Mouse (Mus musculus) right cerebral cortex, postnatal 36 days (tissue): ENCODE measurements around the gene Herc4.

Experiments used
- DNase-seq, 2 experiments: peaks; one replicate each; pipeline ENCODE4 v3.0.0; 2022; ENCODE audit warnings: low spot score in 2 of 2, mixed read lengths in 1 of 2

Herc4 gene

DNA sequence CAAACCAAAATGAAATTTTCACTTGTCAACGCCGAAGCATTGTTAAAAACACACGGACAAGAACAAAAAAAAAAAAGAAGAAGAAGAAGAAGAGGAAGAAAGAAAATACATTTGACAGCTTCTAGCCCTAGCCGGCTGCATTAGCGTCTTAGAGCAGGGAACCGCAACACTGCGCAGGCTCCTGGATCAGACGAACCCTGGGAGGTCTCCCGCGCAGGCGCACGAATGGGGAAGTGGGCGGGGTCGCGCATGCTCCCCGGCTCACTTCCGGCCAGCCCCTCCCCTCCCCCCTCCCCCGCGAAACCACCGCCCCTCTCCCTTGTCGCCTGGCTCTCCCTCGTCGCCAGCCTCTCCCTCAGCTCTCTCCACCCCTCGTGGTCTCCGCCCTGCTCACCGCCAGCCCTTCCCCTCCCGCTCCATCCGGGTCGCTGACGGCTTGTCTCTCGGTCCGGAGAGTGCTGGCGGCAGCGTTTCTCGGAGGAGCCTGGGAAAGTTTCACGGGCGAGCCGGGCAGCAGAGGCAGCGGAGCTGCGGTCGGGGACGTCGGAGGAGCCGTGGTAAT, at the start of gene Herc4:
TSS of gene Herc4 (plus strand) at position 318 of the 562 bp plus-strand sequence.
- peak; percentile 92 to 93 for DNase-seq

DNA sequence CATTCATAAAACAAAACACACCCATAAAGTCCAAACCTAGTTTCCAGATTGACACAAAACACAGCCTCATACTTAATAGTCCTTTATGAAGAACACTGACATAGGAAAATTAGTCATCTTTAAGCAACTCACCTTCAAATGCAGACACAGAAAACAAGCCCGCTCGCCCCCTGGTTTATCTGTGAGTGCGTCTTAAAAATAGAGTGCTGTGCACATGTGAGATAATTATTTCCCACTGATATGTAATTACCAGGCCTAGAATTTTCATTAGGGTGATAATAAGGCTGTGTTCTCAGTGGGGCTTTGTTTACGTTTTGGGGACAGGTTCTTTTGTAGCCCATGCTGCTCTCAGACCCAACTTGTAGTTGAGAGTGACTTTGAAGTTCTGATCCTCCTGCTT, 44.6 kb upstream of the Herc4 start:
- no peak for DNase-seq

DNA sequence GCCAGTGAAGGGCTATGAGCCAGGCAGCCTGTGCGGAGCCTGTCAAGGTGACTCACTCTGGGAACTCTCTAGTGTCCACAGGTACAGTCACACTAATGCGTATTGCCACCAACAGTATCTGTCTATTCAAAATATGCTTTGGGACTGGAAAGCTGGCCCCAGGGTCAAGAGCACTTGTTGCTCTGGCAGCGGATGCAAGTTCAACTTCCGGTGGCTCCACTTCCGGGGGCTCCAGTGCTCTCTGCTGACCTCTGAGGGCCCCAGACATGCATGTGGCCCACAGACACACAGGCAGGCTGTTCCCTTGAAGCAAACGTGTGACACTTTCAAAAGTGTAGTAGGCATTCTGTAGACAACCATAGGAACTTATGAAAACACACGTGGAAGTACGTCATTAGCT, 42.1 kb upstream of the Herc4 start:
- DNase-seq, result no peak

DNA sequence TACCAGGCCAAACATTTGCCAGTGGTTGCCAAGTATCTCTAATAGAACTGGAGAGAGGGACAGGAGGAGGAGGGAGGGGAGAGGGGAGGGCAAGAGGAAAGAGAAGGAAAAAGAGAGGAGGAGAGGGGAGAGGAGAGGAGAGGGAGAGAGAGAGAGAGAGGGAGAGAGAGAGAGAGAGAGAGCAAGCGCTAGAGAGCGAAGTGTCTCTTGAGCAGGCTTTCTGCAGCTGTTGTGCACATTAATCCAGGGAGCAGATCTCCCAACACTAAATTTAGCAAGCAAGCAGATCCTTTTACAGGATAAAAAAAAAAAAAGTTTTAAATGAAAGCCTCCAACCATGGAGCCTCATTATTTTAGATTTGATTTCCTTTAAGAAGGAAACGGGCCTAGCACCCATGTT, 40.6 kb upstream of the Herc4 start:
- no peak for DNase-seq

DNA sequence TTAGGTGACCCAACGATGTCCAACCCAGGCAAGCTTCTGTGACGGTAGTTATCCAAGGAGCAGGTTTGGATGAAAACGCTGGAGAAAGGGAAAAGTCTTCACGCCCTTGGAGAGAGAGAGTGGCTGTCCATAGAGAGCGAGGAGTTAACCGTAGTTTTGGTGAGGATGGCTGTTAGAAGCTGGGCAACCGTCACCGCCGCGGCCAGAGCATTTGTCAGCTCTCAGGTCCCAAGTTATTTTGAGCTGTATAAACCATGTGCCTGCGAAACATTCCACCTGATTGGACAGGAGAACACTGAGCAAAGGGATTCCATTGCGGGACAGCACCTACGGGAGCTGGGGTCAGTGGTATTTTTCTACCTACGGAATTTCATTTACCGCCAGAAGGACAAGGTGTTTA, 39.9 kb upstream of the Herc4 start, which contains the start of gene Mypn:
TSS of gene Mypn (minus strand) at position 225 of the 400 bp plus-strand sequence.
- no peak for DNase-seq

DNA sequence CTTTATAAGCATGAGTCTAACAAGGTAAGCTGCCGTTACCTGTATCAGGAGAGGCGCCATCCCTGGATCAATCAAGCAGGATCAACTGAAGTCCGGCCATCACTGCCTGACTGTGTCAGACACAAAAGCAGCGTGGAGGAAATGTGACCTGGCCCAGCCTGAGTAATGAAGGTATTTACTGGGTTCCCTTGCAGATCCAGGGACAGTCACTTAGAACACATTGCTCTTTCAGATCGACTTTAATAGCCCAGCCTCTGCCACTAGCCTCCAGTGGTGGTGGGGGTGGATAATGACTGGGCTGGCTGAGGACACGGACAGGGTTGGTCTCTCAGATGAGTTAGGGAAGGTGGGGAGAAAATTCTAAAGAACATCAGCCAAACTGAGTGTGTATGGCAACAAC, 34.7 kb upstream of the Herc4 start:
- no peak for DNase-seq

DNA sequence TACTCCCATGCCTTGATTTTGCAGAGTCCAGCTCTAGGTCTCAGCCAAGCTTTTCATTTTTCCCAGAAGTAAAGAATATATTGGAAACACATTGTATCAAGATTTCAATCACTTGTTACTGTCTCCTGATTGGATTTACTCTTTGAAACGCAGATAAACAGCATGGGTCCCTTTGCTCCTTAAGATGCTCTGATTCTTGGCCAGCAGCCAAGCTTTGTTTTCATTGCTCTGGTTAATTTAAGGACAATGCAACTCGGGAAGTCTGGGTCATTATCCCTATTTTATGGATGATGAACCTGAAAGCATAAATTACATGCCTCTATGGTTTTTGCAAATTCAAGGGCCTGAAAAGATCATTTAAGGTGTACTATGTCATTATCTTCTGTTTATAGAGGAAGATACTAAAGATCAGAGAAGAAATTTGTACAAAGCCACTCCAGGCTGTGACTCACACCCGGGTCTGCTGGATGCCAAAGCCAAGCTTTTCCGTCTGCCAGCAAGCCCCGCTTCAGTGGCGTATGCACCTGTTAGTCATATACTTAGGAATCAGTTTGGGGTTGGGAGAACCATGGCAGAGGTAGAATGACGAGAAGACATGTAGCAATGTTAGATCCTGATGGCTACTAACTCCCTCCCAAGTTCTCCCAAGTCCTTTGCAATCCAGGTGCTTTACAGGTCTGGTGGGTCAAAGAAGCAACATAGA, 22.4 kb upstream of the Herc4 start:
- DNase-seq, result no peak

DNA sequence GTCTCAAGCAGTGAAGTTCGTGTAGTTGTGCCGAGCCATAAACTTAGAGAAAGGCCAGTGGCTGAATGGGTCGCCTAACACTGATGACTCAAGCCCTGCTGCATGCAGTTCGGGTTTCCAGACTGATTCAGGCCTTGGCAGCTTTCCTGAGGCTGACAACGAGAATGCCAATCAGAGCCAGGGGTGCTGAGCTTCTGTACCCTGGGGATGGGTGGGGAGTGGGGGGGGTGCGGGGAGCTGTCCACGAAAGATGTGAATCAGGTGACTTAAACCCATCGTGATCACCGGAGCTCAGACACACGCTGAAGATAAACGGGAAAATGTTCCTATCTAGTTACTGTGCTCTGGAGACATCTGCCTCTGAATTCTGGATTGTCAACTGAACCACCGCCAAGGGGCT, 19.3 kb upstream of the Herc4 start:
- DNase-seq, result no peak

DNA sequence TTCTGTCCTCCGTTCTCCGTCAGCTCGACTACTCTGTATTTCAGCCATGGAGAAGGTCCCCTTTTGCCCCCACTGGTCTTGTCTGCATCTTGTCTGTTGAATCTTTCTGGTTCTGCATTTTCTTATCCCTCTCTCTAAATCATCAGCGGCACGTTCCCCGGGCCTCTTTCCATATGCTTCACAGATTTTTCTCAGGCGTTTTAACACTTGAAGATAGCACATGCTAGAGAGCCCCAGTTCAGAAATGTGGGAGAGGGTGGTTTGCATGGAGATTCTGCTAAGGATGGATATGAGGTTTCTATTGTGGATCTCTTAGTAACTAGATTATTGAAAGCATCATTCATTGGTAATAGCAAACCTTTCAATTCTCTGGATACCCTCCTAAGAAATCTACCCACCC, 13.3 kb upstream of the Herc4 start:
- peak in 1 of 2 experiments; percentile 14 for DNase-seq

DNA sequence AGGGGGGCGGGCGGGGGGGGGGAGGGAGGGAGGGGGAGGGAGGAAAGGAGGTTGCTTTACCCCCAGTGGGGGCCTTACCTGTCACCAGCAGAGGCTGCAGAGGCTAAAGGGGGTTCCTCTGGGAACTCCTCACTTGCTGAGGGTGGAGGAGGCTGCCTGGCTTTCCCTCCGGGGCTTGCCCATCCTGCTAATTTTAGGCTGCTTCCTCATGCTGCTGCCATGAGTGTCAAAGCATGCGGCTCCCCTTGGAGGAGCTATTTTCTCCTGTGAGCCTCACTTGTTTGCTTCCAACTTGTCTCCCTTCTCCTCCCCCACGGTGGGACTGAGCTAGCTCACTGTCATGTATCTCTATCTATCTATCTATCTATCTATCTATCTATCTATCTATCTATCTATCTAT, 12.8 kb upstream of the Herc4 start:
- peak in 1 of 2 experiments; percentile 48 for DNase-seq

DNA sequence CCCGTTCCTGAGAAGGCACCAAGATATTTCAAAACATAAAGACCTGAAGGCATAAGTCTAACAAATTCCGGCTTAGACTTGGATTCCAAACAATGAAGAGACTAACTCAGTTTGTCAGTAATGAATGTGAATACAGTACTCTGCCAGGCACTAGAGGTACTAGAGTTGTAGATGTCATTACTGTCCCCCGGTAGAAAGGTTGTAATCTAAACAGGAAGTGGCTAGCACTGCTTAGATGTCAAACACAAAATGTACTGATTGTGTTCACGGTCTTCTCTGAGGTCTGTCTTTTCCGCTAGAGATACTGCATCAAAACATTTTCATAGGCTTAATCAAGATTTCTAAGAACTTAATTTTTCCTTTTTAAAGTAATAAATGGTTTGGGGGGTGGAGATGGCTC, 12.0 kb upstream of the Herc4 start:
- no peak for DNase-seq

DNA sequence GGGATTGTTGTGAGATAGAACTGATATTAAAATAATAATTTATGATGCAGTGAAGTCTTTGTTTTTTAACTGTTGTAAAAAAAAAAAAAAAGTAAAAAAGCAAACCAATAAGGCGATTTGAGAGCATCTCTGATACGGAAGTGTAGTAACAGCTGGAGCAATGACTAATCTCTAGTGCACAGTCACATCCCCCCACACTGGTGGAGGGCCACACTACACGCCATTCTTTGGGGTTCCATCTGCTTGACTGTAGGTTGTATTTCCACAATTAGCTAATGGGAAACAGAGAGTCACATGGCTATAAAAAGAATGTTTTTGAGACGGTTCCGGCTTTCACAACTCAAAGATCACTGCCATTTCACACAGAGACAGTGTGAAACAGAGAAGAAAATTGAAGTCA, 9.5 kb upstream of the Herc4 start:
- DNase-seq, result peak in 1 of 2 experiments; percentile 22

DNA sequence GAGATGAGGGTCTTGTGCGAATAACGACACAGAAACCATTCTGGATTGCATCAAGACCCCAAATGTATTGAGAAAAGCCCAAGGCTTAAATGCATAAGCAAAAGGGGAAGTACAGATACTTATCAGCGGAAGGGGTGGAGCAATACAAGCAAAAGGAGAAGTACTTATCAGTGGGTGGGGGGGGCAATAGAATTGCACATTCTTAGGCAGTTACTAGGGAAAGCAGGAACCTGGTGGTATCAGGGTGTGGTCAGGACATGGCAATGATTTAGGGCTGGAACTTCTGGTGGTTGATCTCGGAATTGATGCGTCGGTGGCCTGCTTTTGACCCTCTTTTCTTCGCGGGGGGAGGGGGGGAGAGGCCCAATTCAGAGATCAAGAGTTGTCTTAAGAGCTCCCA, 7.7 kb upstream of the Herc4 start:
- DNase-seq, result no peak

DNA sequence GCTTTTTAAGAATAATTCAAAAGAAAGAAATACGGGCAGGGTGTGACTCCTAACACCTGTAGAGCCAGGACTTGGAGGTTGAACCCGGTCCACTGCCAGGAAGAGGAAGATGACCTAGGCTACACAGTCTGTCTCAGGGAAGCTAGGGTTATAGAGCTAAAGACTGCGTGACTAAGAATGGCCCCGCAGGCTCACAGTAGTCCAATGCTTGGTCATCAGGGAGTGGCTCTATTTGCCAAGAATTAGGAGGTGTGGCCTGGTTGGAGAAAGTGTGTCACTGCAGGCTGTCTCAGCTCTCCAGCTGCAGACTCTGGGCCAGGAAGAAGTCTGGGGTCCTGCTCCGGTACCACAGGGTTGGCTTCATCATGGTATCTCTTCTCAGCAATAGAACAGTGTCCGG, 6.9 kb upstream of the Herc4 start:
- no peak for DNase-seq

DNA sequence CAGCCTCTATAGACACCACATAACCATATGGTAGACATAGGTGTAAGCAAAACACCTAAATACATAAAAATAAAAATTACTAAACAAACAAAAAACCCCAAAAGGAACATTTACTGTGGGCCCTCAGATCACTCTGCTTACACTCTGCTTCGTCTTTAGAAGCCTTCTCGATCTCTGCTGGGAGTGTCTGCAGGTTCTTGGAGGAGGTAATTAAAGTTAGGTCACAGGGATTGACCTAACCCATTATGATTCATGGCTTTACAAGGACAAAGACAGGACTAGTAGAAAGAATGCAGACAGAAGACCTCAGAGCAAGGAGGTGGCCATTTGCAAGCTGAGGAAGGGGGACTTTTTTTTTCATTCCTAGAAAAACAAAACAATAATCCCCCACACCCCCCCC, 6.4 kb upstream of the Herc4 start:
- no peak for DNase-seq

DNA sequence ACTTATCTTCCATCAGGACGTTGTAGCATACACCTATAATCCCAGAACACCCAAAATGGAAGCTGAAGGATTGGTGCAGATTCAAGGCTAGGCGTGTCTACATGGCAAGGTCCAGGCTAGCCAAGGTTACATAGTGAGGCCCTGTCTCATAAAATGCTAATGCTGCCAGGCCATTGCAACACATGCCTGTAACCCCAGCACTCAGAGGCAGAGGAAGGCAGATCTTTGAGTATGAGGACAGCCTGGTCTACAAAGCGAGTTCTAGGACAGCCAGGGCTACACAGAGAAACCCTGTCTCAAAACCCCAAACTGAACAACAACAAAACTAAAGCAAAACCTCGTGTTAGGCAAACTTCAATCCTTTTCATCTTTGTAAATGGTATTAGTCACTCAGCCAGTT, 5.5 kb upstream of the Herc4 start:
- no peak for DNase-seq

DNA sequence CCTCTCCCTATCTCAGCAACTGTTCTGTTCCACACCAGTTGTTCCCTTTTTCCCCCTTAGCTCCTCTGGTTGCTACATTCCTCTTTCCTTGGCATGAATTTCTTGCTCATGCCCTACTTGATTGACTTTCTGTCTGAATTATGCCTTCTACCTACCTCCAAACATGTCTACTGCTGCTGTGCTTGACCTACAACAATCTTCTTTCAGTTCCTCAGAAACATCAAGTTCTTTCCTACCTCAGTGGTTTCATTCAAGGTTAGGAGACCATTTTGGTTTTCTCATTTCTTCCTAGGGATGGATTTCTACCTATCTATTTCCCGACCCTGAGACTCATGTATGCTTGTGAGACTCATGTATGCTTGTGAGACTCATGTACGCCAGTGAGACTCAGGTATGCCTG, 3.8 kb upstream of the Herc4 start:
- DNase-seq, result no peak

DNA sequence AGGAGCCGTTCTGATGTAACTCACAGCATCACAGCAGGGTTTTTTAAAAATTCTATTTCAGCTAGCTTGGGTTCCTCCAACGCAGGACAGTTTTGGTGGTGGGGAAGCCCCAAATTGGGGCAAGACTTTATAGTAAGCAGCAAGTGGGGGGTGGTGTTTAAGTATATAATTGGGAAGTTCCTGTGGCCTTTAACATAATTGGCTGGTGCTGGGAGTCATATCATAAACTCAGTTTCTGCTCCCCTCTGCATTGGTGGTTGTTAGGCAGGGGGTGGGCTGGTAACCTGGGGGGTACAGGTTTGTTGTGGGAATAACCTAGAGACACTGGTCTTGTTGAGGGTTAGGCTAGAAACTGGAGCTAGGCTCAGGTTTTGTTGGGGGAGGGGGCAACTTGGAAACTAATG, 2.7 kb upstream of the Herc4 start:
- DNase-seq, result no peak

DNA sequence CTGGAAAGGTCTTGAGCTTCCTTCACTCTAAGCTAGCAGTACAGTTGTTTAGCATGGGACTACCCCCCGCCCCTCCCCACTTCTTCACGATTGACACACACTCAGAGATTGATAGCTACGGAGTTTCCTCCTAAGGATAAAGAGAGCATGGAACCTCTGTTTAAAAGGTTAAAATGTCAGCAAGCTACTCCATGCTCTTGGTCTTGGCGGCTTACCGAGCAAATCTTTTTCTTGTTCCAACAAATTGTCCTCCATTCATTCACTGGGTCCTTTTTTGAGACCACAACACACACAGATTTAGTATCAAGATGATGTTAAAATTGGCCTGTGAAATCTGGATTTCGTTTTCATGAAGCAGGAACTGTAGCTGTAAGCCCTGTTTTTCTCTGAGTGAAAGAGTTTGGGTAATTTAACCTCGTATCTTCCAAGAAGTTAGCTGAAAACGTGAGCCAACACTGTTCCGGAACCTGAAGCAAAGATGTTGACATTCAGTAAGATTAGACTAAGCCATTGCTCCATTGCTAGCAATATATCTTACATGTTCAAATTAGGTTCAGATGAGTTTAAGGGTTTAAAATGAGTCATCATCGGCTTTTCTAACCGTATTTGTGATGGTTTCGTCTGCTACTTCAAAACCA, 693 bp upstream of the Herc4 start:
- DNase-seq, result no peak

DNA sequence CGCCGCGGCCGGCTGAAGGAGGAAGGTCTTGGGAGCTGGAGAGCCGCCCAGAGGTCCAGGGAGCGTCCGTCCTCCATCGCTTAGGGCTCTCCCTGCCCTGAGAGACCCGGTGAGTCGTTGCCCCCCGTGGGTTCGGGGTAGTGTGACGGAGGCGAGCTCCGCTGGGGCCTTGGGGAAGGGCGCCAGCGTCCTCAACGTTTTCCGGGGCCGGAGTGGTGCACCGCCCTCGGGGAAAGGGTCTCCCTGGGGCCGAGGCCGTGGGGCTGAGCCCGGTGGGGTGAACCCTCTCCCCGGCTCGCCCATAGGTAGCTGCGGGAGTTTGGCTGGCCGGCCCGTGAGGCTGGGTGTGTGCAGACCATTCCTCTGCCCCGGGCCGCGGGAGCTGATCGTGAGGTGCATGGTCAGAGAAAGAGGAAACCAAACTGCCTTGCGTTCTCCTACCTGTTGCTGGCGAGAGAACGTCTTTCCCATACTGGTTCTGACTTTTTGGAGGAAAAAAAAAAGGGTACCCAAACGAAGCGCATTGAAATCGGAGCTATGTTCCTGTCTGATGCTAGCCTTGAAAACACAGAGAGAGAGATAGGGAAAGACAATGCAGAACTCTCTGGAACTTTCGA, 553 bp downstream of the Herc4 start:
- DNase-seq, result no peak

DNA sequence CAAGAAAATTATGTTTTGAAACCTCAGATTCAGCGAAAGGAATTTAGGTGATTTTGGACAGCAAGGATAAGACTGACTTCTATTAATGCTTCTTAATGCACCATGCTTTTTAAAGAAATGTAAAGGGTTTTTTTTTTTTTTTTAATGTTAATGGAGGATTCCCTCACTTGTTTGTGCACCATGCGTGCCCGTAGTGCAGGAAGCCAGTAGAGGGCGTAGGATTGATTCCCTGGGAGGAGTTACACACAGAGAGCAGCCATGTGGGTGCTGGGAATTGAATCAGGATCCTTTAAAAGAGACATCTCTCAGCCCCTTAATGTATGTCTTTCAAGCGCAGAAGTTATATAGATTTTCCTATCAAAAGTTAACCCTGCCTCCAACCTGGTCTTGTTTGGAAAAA, 1.1 kb downstream of the Herc4 start:
- no peak for DNase-seq

DNA sequence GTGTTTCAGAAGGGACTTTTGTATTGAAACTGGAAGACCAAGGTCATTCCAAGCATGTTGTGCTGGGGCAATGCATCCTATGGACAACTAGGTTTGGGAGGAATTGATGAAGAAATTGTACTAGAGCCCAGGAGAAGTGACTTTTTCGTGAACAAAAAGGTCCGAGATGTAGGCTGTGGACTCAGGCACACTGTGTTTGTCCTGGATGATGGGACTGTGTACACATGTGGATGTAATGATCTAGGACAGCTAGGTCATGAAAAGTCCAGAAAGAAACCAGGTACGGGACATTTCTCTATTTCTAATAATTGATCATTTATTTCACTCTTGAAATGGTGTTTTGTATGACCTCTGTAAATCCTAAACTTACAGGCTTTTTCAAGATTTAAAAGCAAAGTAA, 2.2 kb downstream of the Herc4 start:
- no peak for DNase-seq

DNA sequence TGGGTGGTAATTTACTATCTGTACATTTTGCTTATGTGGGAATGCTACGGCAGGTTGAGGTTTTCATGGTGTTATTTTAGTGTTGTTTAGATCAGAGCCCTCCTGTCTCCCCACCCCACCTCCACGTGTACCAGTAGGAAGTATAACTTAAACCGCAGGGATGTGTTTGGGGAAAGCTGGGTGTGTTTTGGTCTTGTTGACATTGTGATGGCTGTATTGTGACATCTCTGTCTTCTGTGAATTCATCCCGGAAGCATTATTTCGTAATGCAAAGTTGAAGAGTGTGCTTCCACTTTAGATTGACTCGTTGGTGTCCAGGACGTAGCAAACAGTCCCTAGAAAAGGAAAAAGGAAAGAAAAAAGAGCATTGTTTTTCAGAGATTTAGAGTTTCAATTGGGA, 3.8 kb downstream of the Herc4 start:
- no peak for DNase-seq
